Mouse (Mus musculus): ENCODE measurements around the gene RPS10-NUDT3. TPM values are rescaled to one million over a fixed set of nuclear protein-coding genes. Genes with fewer than 3 reads are reported as not detected.

RPS10-NUDT3 gene
- polyA plus RNA-seq, 1 experiment = not detected

- Histone ChIP-seq H3K27ac (ENCODE audit: control insufficient read depth, insufficient read depth, low read depth, low read length) (no peak overlapping the region), H3K27me3 (ENCODE audit: control insufficient read depth, insufficient read depth, low read length) (no peaks in the 10 kb centered on the region), H3K4me1 (ENCODE audit: control insufficient read depth, insufficient read depth, low read length) (peaks cover 7% of the 10 kb centered on the region), H3K4me3 (ENCODE audit: control insufficient read depth, low read depth, low read length) (no peak overlapping the region), H3K36me3 (ENCODE audit: control insufficient read depth, insufficient read depth, low read length) (no peaks in the 10 kb centered on the region)
- TF ChIP-seq CTCF (IDR thresholded peaks at IDR 0.05; ENCODE audit: control insufficient read depth, insufficient read depth, insufficient replicate concordance, low read depth, low read length) (no peak), POLR2A (IDR thresholded peaks at IDR 0.05; ENCODE audit: control insufficient read depth, low read depth, low read length) (no peak)
Measured at GRCm38 (mm10) chr17:27549234-27549633, 85.8 kb downstream of the RPS10-NUDT3 start.

GRCm38 (mm10) chr17:27547253-27547868, 87.7 kb downstream of the RPS10-NUDT3 start:
- TF ChIP-seq CTCF (IDR thresholded peaks at IDR 0.05; ENCODE audit: control insufficient read depth, insufficient read depth, insufficient replicate concordance, low read depth, low read length) = no peak
- no peak for TF ChIP-seq POLR2A (IDR thresholded peaks at IDR 0.05; ENCODE audit: control insufficient read depth, low read depth, low read length)
- H3K36me3 ChIP-seq (ENCODE audit: control insufficient read depth, insufficient read depth, low read length) = no peaks in the 10 kb centered on the region
- H3K27ac ChIP-seq (ENCODE audit: control insufficient read depth, insufficient read depth, low read depth, low read length) = no peak overlapping the region
- H3K4me3 ChIP-seq (ENCODE audit: control insufficient read depth, low read depth, low read length) = no peak overlapping the region
- H3K27me3 ChIP-seq (ENCODE audit: control insufficient read depth, insufficient read depth, low read length) = no peaks in the 10 kb centered on the region
- peaks cover 5% of the 10 kb centered on the region for H3K4me1 ChIP-seq (ENCODE audit: control insufficient read depth, insufficient read depth, low read length)

GRCm38 (mm10) chr17:27546574-27547085, 88.4 kb downstream of the RPS10-NUDT3 start:
- H3K4me3 ChIP-seq (ENCODE audit: control insufficient read depth, low read depth, low read length) = no peak overlapping the region
- peaks cover 5% of the 10 kb centered on the region for H3K4me1 ChIP-seq (ENCODE audit: control insufficient read depth, insufficient read depth, low read length)
- no peaks in the 10 kb centered on the region for H3K36me3 ChIP-seq (ENCODE audit: control insufficient read depth, insufficient read depth, low read length)
- TF ChIP-seq CTCF (IDR thresholded peaks at IDR 0.05; ENCODE audit: control insufficient read depth, insufficient read depth, insufficient replicate concordance, low read depth, low read length) (no peak), POLR2A (IDR thresholded peaks at IDR 0.05; ENCODE audit: control insufficient read depth, low read depth, low read length) (no peak)
- H3K27me3 ChIP-seq (ENCODE audit: control insufficient read depth, insufficient read depth, low read length) = no peaks in the 10 kb centered on the region
- no peak overlapping the region for H3K27ac ChIP-seq (ENCODE audit: control insufficient read depth, insufficient read depth, low read depth, low read length)

GRCm38 (mm10) chr17:27545991-27546390, 89.0 kb downstream of the RPS10-NUDT3 start:
- Histone ChIP-seq H3K27me3 (ENCODE audit: control insufficient read depth, insufficient read depth, low read length) (no peaks in the 10 kb centered on the region), H3K27ac (ENCODE audit: control insufficient read depth, insufficient read depth, low read depth, low read length) (no peak overlapping the region), H3K4me3 (ENCODE audit: control insufficient read depth, low read depth, low read length) (no peak overlapping the region), H3K4me1 (ENCODE audit: control insufficient read depth, insufficient read depth, low read length) (peaks cover 5% of the 10 kb centered on the region), H3K36me3 (ENCODE audit: control insufficient read depth, insufficient read depth, low read length) (no peaks in the 10 kb centered on the region)
- 0 out of 2 replicates have a peak, but pooled peaks have one; percentile 12 for TF ChIP-seq POLR2A (IDR thresholded peaks at IDR 0.05; ENCODE audit: control insufficient read depth, low read depth, low read length)
- no peak for TF ChIP-seq CTCF (IDR thresholded peaks at IDR 0.05; ENCODE audit: control insufficient read depth, insufficient read depth, insufficient replicate concordance, low read depth, low read length)

- no peaks in the 10 kb centered on the region for H3K36me3 ChIP-seq (ENCODE audit: control insufficient read depth, insufficient read depth, low read length)
- TF ChIP-seq CTCF (IDR thresholded peaks at IDR 0.05; ENCODE audit: control insufficient read depth, insufficient read depth, insufficient replicate concordance, low read depth, low read length) = no peak
- TF ChIP-seq POLR2A (IDR thresholded peaks at IDR 0.05; ENCODE audit: control insufficient read depth, low read depth, low read length) = no peak
- no peak overlapping the region for H3K27ac ChIP-seq (ENCODE audit: control insufficient read depth, insufficient read depth, low read depth, low read length)
- H3K4me3 ChIP-seq (ENCODE audit: control insufficient read depth, low read depth, low read length) = no peak overlapping the region
- H3K4me1 ChIP-seq (ENCODE audit: control insufficient read depth, insufficient read depth, low read length) = peaks cover 5% of the 10 kb centered on the region
- H3K27me3 ChIP-seq (ENCODE audit: control insufficient read depth, insufficient read depth, low read length) = no peaks in the 10 kb centered on the region
Measured at GRCm38 (mm10) chr17:27544551-27544950, 90.5 kb downstream of the RPS10-NUDT3 start.

GRCm38 (mm10) chr17:27541984-27542383, 93.0 kb downstream of the RPS10-NUDT3 start:
- TF ChIP-seq CTCF (IDR thresholded peaks at IDR 0.05; ENCODE audit: control insufficient read depth, insufficient read depth, insufficient replicate concordance, low read depth, low read length) (no peak), POLR2A (IDR thresholded peaks at IDR 0.05; ENCODE audit: control insufficient read depth, low read depth, low read length) (no peak)
- H3K27me3 ChIP-seq (ENCODE audit: control insufficient read depth, insufficient read depth, low read length) = no peaks in the 10 kb centered on the region
- no peak overlapping the region for H3K4me3 ChIP-seq (ENCODE audit: control insufficient read depth, low read depth, low read length)
- H3K36me3 ChIP-seq (ENCODE audit: control insufficient read depth, insufficient read depth, low read length) = no peaks in the 10 kb centered on the region
- no peak overlapping the region for H3K27ac ChIP-seq (ENCODE audit: control insufficient read depth, insufficient read depth, low read depth, low read length)
- peaks cover 5% of the 10 kb centered on the region for H3K4me1 ChIP-seq (ENCODE audit: control insufficient read depth, insufficient read depth, low read length)

GRCm38 (mm10) chr17:27541261-27541660, 93.8 kb downstream of the RPS10-NUDT3 start:
- H3K27ac ChIP-seq (ENCODE audit: control insufficient read depth, insufficient read depth, low read depth, low read length) = no peak overlapping the region
- H3K36me3 ChIP-seq (ENCODE audit: control insufficient read depth, insufficient read depth, low read length) = no peaks in the 10 kb centered on the region
- no peak for TF ChIP-seq POLR2A (IDR thresholded peaks at IDR 0.05; ENCODE audit: control insufficient read depth, low read depth, low read length)
- no peak for TF ChIP-seq CTCF (IDR thresholded peaks at IDR 0.05; ENCODE audit: control insufficient read depth, insufficient read depth, insufficient replicate concordance, low read depth, low read length)
- no peaks in the 10 kb centered on the region for H3K27me3 ChIP-seq (ENCODE audit: control insufficient read depth, insufficient read depth, low read length)
- no peak overlapping the region for H3K4me3 ChIP-seq (ENCODE audit: control insufficient read depth, low read depth, low read length)
- H3K4me1 ChIP-seq (ENCODE audit: control insufficient read depth, insufficient read depth, low read length) = peaks cover 5% of the 10 kb centered on the region

Data from testis, adult 2 months (tissue).